Mouse (Mus musculus): ENCODE data around the gene Ppp1r18. TPM values are rescaled to one million over a fixed set of nuclear protein-coding genes. Genes with fewer than 3 reads are reported as not detected.

The Ppp1r18 gene
- polyA plus RNA-seq (2015; fragmentation: Nextera tagmentation; extraction: Ambion mirVana): 22.4 and 27.6 TPM in 2 replicates

DNA sequence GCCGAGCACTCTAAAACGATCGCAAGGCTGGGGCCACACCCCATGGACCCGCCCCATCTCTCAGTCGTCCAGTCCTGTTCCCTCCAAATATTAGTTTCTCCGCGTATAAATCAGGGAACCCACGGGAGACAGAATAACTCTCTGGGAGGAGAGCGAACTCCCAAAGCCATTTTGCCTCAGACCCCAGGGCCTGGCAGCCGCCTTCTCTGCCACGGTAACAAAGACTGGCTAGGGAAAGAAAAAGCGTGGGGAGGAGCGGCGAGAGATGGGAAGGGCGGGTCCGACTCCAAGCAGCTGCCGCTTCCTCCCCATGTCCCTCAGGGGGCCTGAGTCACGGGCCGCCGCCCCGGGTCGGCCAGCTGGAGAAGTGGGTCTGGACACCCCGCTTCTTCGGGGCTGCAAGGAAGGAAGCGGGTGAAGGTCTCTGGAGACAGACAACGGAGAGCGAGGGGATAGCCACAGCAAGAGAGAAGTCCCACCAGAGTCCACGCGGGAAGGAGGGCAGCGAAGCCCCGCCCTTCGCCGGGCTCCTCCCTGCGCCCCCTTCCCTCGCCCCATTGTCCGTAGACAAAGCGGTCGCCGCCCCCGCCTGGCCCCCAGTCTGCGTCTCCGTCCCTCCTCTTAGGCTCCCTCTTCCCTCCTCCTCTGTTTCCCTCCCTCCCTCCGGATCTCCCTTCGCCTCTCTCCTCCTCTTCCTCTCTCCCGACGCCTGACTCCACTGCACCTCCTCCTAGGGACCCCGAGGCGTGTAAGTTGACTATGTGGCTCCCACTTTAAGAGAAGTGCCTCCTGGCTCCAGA lies at the start of gene Ppp1r18:
TSS of gene Ppp1r18 (plus strand) at position 113 of the 800 bp plus-strand sequence.
- peak; percentile 76 for ATAC-seq (ENCODE audit: low FRiP score, low read depth)
- WGBS: under 1% methylated on average over 44 of the region's 48 CpGs
- Histone ChIP-seq H3K9ac (peak within 1 kb of the TSS; percentile 86), H3K27ac (peak within 1 kb of the TSS; percentile 95), H3K27me3 (no peaks in the 10 kb centered on the region), H3K9me3 (no peaks in the 10 kb centered on the region), H3K36me3 (peaks cover 7% of the 10 kb centered on the region; the same call in 1 of the 2 replicates), H3K4me1 (peaks cover 56% of the 10 kb centered on the region), H3K4me3 (peak within 1 kb of the TSS; percentile 63), H3K4me2 (replicated peaks) (peak within 1 kb of the TSS; percentile 99)

DNA sequence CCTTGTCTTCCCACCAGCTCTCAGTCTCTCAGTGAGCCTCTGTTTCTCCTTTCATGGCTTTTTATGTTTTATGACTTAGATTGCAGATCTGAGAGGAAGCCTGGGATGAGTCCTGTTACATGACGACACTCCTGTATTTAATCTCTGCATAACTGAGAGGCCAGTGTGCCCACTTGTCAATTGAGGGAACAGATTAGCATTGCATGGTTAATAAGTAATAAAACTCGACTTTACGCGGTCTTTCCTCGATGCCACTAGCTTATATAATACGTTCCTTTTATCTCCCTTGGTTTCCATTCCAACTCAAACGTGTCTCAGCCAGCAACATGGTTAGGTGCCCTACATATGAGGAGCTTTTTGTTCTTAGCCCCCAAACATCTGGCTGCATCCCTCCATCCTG lies 49.6 kb upstream of the Ppp1r18 start:
- ATAC-seq (ENCODE audit: low FRiP score, low read depth): no peak
- 44% methylated on average over 7 of the region's 7 CpGs for WGBS
- no peak overlapping the region for H3K4me2 ChIP-seq (replicated peaks)
- H3K4me3 ChIP-seq: no peak overlapping the region
- H3K9ac ChIP-seq: no peak overlapping the region
- H3K27ac ChIP-seq: no peak overlapping the region
- H3K36me3 ChIP-seq: no peaks in the 10 kb centered on the region
- no peaks in the 10 kb centered on the region for H3K27me3 ChIP-seq
- H3K9me3 ChIP-seq: no peaks in the 10 kb centered on the region
- H3K4me1 ChIP-seq: peaks cover 54% of the 10 kb centered on the region

DNA sequence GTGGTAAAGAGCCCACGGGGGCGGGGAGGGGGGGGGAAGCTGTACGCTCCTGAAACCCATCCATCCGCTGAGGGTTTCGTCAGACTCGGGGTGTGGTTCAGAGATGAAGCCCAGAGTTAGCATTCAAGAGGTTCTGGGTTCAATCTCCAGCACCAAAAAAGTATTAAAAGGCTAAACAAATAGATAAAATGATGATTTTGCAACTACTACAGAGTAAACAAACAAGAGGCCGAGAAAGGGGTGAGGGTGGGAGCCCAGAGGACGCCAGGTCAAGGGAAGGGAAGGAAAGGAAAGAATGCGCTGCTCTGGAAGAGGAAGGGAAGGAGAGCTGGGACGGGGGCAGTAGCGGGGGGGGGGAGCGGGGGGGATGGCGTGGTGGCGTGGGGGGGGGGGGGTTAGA lies 48.7 kb upstream of the Ppp1r18 start:
- no peak for ATAC-seq (ENCODE audit: low FRiP score, low read depth)

DNA sequence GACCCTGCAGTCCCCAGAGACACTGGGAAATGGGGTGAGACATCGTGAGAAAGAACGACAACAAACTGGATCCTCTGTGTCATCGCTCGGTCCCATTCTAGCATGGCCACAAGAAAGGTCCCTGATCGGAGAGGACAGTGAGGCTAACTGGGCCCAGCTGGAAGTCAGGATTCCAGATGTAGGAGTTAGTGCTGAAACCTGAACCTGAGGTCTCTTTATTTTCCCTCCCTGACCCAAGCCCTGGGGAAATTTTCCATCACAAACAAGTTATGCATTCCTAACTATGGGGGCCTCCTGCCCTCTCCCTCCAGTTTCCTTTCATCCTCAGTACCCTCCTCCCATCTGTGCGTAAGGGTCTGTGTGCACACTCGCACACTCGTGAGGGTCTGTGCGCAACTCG lies 48.2 kb upstream of the Ppp1r18 start:
- Histone ChIP-seq H3K27me3 (no peaks in the 10 kb centered on the region), H3K36me3 (no peaks in the 10 kb centered on the region), H3K9ac (no peak overlapping the region), H3K4me2 (replicated peaks) (peak overlapping the region; percentile 25; the same call in 1 of the 2 replicates), H3K9me3 (no peaks in the 10 kb centered on the region), H3K4me3 (no peak overlapping the region), H3K27ac (peak overlapping the region; percentile 67; the same call in 1 of the 2 replicates), H3K4me1 (peaks cover 63% of the 10 kb centered on the region)
- ATAC-seq (ENCODE audit: low FRiP score, low read depth): no peak
- 28% methylated on average over 10 of the region's 10 CpGs for WGBS

More for the DNA sequence above, 48.7 kb upstream of the Ppp1r18 start:
- Histone ChIP-seq H3K4me2 (replicated peaks) (no peak overlapping the region), H3K4me1 (peaks cover 61% of the 10 kb centered on the region), H3K4me3 (no peak overlapping the region), H3K27me3 (no peaks in the 10 kb centered on the region), H3K36me3 (no peaks in the 10 kb centered on the region), H3K9me3 (no peaks in the 10 kb centered on the region), H3K27ac (peak overlapping the region; percentile 39; the same call in 1 of the 2 replicates), H3K9ac (no peak overlapping the region)
- WGBS: 39% methylated on average over 8 of the region's 14 CpGs

DNA sequence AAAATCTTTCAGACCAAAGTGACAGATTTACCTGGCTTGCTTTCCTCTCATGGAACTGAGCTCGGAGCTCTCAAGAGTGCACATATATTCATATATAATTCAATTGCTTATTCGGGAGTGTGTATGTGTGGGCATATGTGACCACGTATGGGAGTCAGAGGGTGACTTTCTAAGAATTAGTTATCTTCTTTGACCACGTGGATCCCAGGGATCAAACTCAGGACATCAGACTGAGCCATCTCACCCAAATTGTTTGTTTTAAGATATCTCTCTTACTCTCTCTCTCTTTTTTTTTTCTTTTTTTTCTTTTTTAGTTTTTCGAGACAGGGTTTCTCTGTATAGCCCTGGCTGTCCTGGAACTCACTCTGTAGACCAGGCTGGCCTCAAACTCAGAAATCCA lies 45.3 kb upstream of the Ppp1r18 start:
- H3K4me2 ChIP-seq (replicated peaks): no peak overlapping the region
- H3K9ac ChIP-seq: no peak overlapping the region
- no peaks in the 10 kb centered on the region for H3K27me3 ChIP-seq
- H3K27ac ChIP-seq: no peak overlapping the region
- H3K4me1 ChIP-seq: peaks cover 56% of the 10 kb centered on the region
- H3K4me3 ChIP-seq: no peak overlapping the region
- no peaks in the 10 kb centered on the region for H3K9me3 ChIP-seq
- 80% methylated on average over 5 of the region's 5 CpGs for WGBS
- ATAC-seq (ENCODE audit: low FRiP score, low read depth): no peak
- H3K36me3 ChIP-seq: peaks cover 3% of the 10 kb centered on the region; the same call in 1 of the 2 replicates

DNA sequence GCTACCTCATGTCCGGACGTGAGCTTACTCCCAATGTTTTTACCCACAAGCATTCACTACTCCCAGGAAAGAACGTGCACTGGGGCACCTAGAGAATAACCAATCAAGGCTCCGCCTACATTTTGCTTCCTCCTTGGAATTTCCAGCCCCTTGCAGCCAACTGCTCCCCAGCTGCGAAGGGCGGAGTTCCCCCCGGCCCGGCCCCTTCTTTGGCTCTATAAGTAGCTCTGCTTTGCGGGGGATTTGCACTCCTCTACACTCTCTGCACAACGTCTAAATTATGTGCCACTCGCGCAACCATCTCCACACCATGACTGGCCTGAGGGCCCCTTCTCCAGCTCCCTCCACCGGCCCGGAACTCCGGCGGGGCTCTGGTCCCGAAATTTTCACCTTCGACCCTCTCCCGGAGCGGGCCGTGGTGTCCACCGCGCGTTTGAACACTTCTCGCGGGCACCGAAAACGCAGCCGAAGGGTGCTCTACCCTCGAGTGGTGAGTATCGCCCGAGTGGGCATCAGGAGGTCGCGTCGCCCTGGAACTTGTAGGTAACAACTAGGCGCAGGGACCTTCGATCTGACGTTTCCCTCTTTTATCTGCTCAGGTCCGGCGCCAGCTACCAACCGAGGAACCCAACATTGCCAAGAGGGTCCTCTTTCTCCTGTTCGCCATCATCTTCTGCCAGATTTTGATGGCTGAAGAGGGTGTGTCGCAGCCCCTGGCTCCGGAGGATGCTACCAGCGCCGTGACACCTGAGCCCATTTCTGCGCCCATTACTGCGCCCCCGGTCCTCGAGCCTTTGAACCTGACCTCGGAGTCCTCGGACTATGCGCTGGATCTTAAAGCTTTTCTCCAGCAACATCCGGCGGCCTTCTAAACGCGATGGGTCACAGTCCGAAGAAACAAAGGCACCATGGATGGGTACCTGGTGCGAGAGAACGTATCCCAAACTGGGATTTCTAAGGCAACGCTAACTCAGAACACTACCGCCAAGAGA lies 43.7 kb upstream of the Ppp1r18 start, which contains the start of gene Ier3:
TSS of gene Ier3 (plus strand) at position 246 of the 992 bp plus-strand sequence.
- no peaks in the 10 kb centered on the region for H3K27me3 ChIP-seq
- peak within 1 kb of the TSS; percentile 75 for H3K9ac ChIP-seq
- WGBS: under 1% methylated on average over 62 of the region's 62 CpGs
- H3K4me3 ChIP-seq: peak within 1 kb of the TSS; percentile 66
- H3K9me3 ChIP-seq: no peaks in the 10 kb centered on the region
- H3K4me2 ChIP-seq (replicated peaks): peak within 1 kb of the TSS; percentile 97
- peak; percentile 49 for ATAC-seq (ENCODE audit: low FRiP score, low read depth)
- H3K27ac ChIP-seq: peak within 1 kb of the TSS; percentile 22; the same call in 1 of the 2 replicates
- peaks cover 43% of the 10 kb centered on the region for H3K4me1 ChIP-seq
- peaks cover 19% of the 10 kb centered on the region for H3K36me3 ChIP-seq

DNA sequence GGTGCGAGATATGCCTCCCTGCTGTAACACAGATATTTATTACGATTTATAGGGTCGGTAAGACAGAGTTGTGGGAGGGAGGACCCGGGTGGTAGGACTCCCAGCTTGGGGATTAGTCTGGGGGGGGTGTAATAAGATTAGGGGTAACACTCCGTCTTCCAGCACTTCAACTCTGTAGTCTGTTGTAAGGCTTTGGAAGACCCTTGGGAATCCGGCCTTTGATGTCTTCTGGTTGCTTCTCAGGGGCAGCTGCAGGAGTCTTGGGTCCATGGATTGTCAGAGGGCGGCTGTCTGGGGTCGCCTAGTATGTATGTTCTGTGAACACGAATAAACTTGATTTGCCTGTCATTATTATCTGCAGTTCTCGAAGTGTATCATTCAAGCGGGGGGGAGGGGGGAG lies 42.8 kb upstream of the Ppp1r18 start:
- WGBS: 3% methylated on average over 11 of the region's 11 CpGs
- no peak for ATAC-seq (ENCODE audit: low FRiP score, low read depth)
- Histone ChIP-seq H3K27ac (peak overlapping the region; percentile 3; the same call in 1 of the 2 replicates), H3K27me3 (no peaks in the 10 kb centered on the region), H3K9me3 (no peaks in the 10 kb centered on the region), H3K4me1 (peaks cover 36% of the 10 kb centered on the region), H3K4me3 (peak overlapping the region; percentile 66), H3K9ac (peak overlapping the region; percentile 75), H3K4me2 (replicated peaks) (peak overlapping the region; percentile 97), H3K36me3 (peaks cover 28% of the 10 kb centered on the region)

DNA sequence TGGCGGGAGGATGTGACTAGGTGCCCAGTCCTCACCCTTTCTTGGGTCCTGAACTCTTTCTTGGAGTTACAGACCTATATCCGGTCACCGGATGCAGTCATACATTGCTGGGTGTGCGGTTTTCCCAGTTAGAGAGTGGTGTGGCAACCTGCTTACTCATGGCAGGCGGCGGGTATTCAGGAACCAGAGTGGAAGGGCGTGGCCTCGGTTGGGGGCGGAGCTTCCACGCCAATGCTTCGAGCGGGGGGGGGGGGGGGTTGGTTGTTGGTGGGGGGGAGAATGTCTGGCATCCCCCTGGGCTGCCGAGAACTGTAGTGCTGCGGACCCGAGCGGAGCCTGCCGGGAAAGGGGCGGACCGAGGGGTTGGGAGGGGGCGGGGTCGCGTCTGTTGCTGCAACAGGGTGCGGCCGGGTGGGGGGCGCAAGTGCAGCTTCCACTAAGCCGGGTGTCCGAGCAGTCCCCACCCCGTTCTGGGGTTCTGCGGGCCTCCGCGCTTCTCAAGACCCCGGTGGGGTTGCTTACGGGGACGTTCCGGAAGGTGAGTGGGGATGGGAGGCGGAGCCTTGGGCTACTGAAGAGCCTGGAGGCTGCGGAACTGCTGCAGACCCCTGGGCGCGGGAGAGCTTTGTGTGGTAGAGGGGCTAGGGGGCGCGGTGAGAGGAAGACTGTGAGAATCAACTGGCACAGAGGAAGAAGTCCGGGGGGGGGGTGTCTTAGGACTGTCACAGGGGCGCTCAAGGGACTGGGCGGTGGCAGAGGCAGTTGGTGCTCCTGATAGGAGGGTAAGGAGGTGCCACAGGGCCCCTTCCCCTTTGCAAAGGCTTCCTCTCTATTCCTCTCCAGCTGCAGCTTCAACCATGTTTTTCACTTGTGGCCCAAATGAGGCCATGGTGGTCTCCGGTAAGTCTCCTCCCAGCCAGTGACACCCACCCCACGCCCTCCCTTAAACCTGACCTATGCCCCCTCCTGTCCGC lies 42.1 kb upstream of the Ppp1r18 start, which contains the start of gene Flot1:
TSS of gene Flot1 (plus strand) at position 267 of the 974 bp plus-strand sequence.
- peaks cover 33% of the 10 kb centered on the region for H3K4me1 ChIP-seq
- WGBS: under 1% methylated on average over 43 of the region's 47 CpGs
- peak within 1 kb of the TSS; percentile 84 for H3K27ac ChIP-seq
- no peaks in the 10 kb centered on the region for H3K9me3 ChIP-seq
- H3K4me2 ChIP-seq (replicated peaks): peak within 1 kb of the TSS; percentile 97
- H3K36me3 ChIP-seq: peaks cover 34% of the 10 kb centered on the region
- H3K4me3 ChIP-seq: peak within 1 kb of the TSS; percentile 66
- no peaks in the 10 kb centered on the region for H3K27me3 ChIP-seq
- H3K9ac ChIP-seq: peak within 1 kb of the TSS; percentile 79
- ATAC-seq (ENCODE audit: low FRiP score, low read depth): peak; percentile 92

DNA sequence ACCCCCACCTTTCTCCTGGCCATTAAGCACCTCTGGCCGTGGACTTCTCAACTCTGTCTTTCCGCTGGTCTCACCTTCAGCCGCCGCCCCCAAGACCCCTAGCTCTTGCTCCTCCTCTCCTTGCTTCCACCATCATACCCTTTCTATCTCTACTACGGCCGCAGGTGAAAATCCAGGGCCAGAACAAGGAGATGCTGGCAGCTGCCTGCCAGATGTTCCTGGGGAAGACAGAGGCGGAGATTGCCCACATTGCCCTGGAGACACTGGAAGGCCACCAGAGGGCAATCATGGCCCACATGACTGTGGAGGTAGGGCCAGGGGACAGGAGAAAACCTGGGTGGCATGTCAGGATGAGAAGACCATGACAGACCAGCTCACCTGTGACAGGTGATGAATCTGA lies 41.0 kb upstream of the Ppp1r18 start:
- Histone ChIP-seq H3K27ac (no peak overlapping the region), H3K36me3 (peaks cover 34% of the 10 kb centered on the region), H3K4me1 (peaks cover 33% of the 10 kb centered on the region), H3K27me3 (no peaks in the 10 kb centered on the region), H3K4me3 (peak overlapping the region; percentile 66), H3K4me2 (replicated peaks) (peak overlapping the region; percentile 97), H3K9me3 (no peaks in the 10 kb centered on the region), H3K9ac (peak overlapping the region; percentile 79; the same call in 1 of the 2 replicates)
- 33% methylated on average over 7 of the region's 7 CpGs for WGBS
- ATAC-seq (ENCODE audit: low FRiP score, low read depth): no peak

DNA sequence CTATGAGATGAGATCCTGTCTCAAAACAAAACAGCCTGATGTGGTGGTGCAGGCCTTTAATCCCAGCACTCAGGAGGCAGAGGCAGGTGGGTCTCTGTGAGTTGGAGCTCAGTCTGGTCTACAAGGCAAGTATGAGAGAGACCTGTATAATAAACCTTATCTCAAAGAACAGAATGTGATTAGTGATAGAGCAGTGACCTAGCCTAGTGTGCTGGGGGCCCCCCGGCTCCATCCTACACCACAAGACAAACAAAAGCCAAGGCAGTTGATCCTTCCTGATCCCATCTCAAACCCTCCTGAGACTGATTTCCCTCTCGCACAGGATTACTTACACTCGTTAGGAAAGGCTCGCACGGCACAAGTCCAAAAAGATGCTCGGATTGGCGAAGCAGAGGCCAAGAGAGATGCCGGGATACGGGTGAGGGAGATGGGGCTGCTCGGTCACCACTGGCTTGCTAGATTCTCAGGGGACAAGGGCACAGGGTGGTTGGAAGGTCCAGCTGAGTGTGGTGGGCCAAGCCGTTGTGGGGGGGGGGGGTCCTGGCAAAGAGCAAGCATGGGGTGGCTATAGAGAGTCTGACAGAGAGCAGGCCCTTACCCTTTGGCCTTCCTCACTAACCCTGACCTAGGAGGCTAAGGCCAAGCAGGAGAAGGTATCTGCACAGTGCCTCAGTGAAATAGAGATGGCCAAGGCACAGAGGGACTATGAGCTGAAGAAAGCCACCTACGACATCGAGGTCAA lies 40.1 kb upstream of the Ppp1r18 start:
- 94% methylated on average over 13 of the region's 13 CpGs for WGBS
- Histone ChIP-seq H3K9me3 (no peaks in the 10 kb centered on the region), H3K27ac (no peak overlapping the region), H3K36me3 (peaks cover 34% of the 10 kb centered on the region), H3K4me3 (no peak overlapping the region), H3K27me3 (no peaks in the 10 kb centered on the region), H3K4me1 (peaks cover 41% of the 10 kb centered on the region), H3K9ac (no peak overlapping the region), H3K4me2 (replicated peaks) (no peak overlapping the region)
- no peak for ATAC-seq (ENCODE audit: low FRiP score, low read depth)

Measured in limb, embryonic 13.5 days (tissue).